Mouse (Mus musculus) left cerebral cortex, postnatal 36 days (tissue): ENCODE results near the gene Cd274. TPM values are rescaled to one million over a fixed set of nuclear protein-coding genes. Genes with fewer than 3 reads are reported as not detected.

ENCODE experiments used
- DNase-seq, 2 experiments: peaks; one replicate each; pipeline ENCODE4 v3.0.0; 2021 to 2022; ENCODE audit warnings: low spot score in 2 of 2, mixed read lengths in 1 of 2
- intact Hi-C: fragments of 180-260 bp; cut with DNase I; formaldehyde crosslinking; loops from one replicate; pipeline ENCODE4 v1.15.1; 2025
- total RNA-seq, 2 experiments: library from RNA; stranded (reverse); gene quantifications; 2 replicates each; pipeline ENCODE4 v1.2.3; 2021

Gene Cd274
- total RNA-seq, 2 experiments from 2014 or later = 0.97 to 0.99 TPM

DNA sequence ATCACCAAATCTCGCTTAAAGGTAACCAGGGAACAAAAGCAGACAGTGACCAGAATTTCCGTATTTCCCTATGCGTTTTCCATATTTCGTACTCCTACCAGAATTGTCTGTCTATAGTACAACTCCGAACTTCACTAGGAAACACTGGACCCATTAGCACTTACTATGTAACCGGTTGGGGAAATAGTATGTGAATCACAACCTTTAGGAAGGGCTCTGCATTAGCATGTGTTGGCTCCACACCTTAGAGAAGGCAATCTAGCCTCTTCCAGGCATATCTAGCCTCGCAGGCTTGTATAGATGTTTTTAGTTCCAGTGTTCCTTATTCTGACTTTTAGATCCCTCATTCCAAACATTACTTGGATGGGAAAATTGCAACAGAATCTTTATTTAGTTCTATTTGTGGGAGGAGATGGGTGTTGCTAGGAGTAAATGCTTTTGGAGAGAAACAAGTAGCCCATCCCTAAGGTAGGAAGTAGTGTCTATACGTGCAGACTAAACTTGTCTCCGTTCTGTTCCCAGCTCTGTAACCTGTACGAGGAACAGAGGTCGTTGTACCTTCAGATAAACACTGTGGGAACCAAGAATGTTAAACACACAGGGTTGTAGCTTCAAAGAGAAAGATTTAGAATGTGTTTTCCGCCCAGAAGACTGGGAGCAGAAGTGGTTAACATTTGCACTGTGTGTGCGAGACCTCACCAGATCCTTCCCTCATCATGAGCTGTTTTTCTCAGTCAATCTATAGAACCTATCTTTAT lies 4.9 kb upstream of the Cd274 start:
- intact Hi-C loops = no loop called here
- DNase-seq = no peak

DNA sequence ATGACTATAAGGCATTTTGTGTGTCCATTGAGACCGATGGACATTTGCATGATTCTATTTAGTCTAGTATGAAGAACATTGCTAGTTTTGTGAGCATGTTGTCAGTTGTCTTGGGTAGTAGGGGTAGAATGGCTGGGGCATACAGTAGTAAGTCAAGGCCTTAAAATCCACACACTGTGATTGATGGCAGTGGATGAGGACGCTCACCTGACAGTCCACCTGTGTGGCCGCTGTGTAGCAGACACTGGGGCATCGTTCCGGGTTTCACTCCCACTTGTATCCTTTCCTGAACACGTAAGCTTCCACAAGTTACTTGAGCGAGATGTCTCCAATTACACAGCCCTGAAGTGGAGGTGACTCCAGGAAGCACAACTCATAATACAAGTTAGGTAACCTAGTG lies 3.7 kb upstream of the Cd274 start:
- intact Hi-C loops = no loop called here

DNA sequence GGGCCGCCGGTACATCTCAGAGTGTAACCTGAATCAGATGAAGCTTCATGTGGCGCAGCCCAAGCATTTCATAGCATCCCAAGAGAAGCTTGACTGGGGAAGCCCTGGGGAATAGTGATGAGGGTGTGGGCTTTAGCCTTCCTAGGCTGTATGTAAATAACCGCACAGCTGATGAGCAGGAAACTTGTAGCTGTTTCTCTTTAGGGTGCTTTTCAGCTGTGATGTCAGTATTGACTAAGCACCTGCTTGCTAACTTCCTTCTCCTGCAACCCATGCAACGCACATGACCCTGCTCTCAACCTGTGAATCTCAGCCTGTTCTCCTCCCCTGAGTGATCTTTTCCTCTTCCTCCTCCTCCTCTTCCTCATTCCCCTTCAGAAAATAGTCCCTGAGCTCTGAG lies 3.2 kb upstream of the Cd274 start:
- no peak for DNase-seq
- intact Hi-C loops = no loop called here

More for the DNA sequence above, 3.7 kb upstream of the Cd274 start:
- no peak for DNase-seq

GRCm38 (mm10) chr19:29365105-29365504 lies 2.1 kb upstream of the Cd274 start:
- DNase-seq = no peak
- intact Hi-C loops = no loop called here

- no peak for DNase-seq
- intact Hi-C loops = no loop called here
Observed at GRCm38 (mm10) chr19:29366226-29366968, 858 bp upstream of the Cd274 start.

GRCm38 (mm10) chr19:29368041-29368440 lies 786 bp downstream of the Cd274 start:
- intact Hi-C loops = no loop called here
- DNase-seq = no peak

DNA sequence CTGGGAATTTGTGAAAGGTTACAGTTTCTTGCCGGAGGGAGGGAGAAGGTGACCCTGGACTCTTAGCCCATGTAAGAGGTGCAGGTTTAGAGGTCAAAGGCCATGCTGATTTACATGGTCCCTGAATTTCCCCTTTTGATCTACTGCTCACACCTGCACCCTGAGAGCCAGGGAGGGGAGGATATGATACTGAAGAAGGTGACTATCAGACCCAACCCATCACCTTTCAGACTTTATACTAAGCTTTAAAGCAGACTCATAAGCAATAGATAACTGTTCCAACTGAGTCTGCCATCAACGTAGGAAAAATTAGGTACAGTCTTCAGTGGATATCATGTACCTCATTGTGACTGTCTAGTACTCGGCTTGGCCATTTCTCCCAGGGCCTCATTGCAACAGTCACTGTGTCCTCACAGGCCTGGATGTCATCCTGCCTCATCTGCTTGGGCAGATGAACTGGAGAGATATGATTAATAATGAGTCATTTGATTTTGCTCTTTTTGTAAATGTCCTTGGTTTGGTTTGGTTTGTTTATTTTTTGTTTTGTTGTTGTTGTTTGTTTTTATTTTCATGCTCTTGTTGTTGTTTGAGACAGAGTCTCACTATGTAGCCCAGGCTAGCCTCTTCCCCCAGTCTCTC lies 1.5 kb downstream of the Cd274 start:
- intact Hi-C loops = no loop called here
- no peak for DNase-seq

GRCm38 (mm10) chr19:29370112-29370511 lies 2.9 kb downstream of the Cd274 start:
- DNase-seq = no peak
- intact Hi-C loops = no loop called here

DNA sequence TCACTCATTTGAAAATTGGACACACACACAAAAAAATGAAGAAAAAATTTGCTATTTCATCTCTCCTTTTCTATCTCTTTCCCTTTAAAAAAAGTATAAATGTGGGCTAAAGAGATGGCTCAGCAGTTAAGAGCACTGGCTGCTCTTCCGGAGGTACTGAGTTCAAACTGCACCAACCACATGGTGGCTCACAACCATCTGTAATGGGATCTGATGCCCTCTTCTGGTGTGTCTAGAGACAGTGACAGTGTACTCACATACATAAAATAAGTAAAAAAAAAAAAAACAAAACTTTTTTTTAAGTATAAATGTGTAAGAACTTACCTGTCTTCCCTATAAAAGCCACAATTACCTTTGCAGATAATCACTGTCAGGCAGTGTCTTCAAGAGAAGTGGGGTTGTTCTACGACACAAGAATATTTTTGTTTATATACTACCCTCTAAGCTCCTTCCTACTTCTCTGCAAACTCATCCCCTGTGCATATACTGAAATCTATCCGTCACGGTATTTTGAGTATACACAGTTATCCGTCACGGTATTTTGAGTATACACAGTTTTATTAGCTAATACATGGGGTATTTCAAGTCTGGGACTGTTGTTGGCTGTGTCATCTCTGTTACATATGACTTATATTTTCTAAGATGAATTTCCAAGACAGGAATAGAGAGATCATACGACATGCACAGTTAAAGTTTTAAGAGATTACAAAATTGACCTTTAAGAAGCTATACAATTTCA lies 3.5 kb downstream of the Cd274 start:
- DNase-seq = no peak
- intact Hi-C loops = no loop called here

- DNase-seq = no peak
- intact Hi-C loops = no loop called here
Observed at GRCm38 (mm10) chr19:29371284-29372081, 4.2 kb downstream of the Cd274 start.

DNA sequence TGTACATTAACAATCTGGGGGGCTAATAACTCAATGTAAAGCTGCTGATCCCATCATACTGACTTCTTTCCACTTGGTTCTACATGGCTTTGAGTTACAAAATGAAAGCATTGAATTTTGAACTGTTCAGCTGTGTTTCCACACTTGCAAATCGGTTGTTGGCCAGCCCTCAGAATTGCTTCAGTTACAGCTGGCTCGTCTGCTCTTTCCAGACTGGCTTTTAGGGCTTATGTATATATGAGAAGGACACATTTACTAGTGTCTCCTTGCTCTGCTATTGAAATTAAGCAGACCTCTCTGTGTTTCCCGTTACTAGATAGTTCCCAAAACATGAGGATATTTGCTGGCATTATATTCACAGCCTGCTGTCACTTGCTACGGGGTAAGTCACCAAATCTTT lies 4.9 kb downstream of the Cd274 start:
- peak in 1 of 2 experiments; percentile 11 for DNase-seq
- intact Hi-C loops = no loop called here

DNA sequence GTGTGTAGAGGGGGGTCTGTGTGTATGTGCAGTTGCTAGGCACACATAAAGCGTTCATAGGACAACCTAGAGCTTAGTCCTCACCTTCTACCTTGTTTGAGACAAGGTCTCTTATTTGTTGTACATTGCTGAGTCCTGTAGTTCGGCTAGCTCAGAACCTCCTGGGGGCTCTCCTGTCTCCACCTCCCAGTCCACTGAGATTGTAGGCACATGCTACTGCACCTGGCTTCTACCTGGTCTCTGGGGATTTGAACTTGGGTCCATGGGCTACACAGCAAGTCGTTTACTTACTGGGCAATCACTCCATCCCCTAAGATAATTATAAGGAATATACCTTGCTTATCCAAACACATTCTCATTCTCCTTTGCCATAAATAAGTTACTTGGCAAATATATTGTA lies 5.4 kb downstream of the Cd274 start:
- intact Hi-C loops = no loop called here
- no peak for DNase-seq

DNA sequence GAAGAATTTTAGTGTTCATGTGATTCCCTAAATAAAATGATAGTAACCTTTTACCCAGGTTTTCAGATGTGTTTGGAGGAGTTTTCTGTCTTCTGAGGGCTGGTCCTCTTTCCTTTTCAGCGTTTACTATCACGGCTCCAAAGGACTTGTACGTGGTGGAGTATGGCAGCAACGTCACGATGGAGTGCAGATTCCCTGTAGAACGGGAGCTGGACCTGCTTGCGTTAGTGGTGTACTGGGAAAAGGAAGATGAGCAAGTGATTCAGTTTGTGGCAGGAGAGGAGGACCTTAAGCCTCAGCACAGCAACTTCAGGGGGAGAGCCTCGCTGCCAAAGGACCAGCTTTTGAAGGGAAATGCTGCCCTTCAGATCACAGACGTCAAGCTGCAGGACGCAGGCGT lies 6.2 kb downstream of the Cd274 start:
- intact Hi-C loops = no loop called here
- peak in 1 of 2 experiments; percentile 9 for DNase-seq

GRCm38 (mm10) chr19:29374947-29375346 lies 7.7 kb downstream of the Cd274 start:
- intact Hi-C loops = no loop called here
- no peak for DNase-seq

DNA sequence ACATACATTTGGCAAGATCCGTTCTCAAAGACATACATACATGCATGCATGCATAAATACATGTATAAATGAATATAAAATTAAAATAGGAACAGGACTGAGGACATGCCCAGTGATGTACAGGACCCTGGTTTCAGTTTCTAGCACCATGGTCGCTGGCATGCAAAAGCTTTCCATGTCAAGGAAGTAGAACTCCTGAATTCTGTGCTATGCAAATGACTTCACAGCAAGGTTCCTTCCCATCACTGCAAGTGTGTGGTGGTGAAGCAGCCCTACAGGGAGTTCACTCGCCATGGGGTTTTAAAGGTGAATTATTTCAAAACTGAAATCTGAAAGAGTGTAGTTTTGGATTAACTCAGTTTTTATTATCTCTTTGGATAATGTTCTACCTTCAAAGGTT lies 9.1 kb downstream of the Cd274 start:
- intact Hi-C loops = no loop called here
- DNase-seq = no peak

DNA sequence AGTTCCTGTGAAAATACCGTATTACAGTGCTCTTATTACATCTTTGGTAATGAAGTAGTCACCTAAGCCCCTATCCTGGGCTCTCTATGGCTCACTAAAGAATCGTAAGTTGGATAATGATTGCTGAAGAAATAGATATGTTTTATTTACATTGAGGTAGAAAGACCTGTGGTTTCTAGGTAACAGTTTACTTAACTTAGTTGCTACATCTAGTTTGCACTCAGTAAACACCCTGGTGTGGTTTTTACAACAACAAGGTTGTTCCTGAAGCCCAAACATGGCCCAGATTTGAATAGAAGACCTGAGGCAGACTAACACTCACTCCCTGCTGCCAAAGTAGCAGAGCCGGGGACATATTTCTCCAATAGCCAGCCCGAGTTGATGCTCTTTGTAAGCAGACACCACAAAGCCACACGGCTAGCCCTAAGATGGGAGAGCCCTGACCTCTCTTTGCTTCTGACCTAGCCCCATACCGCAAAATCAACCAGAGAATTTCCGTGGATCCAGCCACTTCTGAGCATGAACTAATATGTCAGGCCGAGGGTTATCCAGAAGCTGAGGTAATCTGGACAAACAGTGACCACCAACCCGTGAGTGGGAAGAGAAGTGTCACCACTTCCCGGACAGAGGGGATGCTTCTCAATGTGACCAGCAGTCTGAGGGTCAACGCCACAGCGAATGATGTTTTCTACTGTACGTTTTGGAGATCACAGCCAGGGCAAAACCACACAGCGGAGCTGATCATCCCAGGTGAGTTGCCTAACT lies 12.8 kb downstream of the Cd274 start:
- DNase-seq = no peak
- intact Hi-C loops = no loop called here

- DNase-seq = no peak
- intact Hi-C loops = no loop called here
Observed at GRCm38 (mm10) chr19:29383368-29383767, 16.1 kb downstream of the Cd274 start.

- DNase-seq = no peak
- intact Hi-C loops = no loop called here
Observed at GRCm38 (mm10) chr19:29384412-29384811, 17.2 kb downstream of the Cd274 start.

DNA sequence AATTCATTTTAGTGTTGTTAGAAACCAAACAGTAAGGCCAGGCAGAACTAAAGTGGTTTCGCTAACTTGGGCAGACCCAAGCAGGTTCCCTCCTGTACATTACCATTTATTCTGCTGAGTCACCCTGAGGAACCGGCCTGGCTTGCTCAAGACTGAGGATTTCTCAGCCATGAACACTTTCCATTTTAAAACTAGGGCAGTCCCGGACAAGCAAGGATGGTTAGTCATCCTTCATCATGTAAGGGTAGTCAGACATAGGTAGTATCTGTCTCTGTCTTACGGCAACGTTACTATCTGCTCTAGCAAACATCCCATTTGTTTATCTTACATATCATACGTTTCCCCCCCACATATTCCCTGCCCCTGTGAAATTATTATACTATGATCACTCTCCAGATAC lies 17.7 kb downstream of the Cd274 start:
- intact Hi-C loops = no loop called here
- no peak for DNase-seq
